Mouse (Mus musculus) duodenum, adult 2 months (tissue): ENCODE results near the gene Tmem256. TPM values are rescaled to one million over a fixed set of nuclear protein-coding genes. Genes with fewer than 3 reads are reported as not detected.

Source experiments
- polyA plus RNA-seq: library from polyadenylated mRNA; depleted of rRNA; stranded (reverse); fragments of >200 nt; gene quantifications from 2 replicates; pipeline ENCODE4 v1.2.3, GENCODE M21; 2012; ENCODE audit warnings: low replicate concordance; rRNA removed

The Tmem256 gene
- 102 and 130 TPM in 2 replicates for polyA plus RNA-seq

GRCm38 (mm10) chr11:69837952-69838713 lies at the start of gene Tmem256:
Gene Tmem256, plus strand, starts transcription at chr11:69838514.

GRCm38 (mm10) chr11:69795168-69795982 lies 42.9 kb upstream of the Tmem256 start, which contains the start of gene Chrnb1:
Gene Chrnb1, minus strand, starts transcription at chr11:69795943.

GRCm38 (mm10) chr11:69801379-69801977 lies 36.8 kb upstream of the Tmem256 start, which contains the start of gene Fgf11:
Gene Fgf11, minus strand, starts transcription at chr11:69801857.

GRCm38 (mm10) chr11:69804972-69805909 lies 33.1 kb upstream of the Tmem256 start, which contains the start of gene Tmem102:
Gene Tmem102, minus strand, starts transcription at chr11:69805624.

GRCm38 (mm10) chr11:69815155-69815554 lies 23.2 kb upstream of the Tmem256 start, which contains the start of gene Gm39566:
Gene Gm39566, minus strand, starts transcription at chr11:69815298.

GRCm38 (mm10) chr11:69818365-69818764 lies 19.9 kb upstream of the Tmem256 start, which contains the start of gene Spem2:
Gene Spem2, minus strand, starts transcription at chr11:69818465.

GRCm38 (mm10) chr11:69822080-69822479 lies 16.2 kb upstream of the Tmem256 start, which contains the start of gene Spem1:
Gene Spem1, minus strand, starts transcription at chr11:69822180.

GRCm38 (mm10) chr11:69837604-69837951 lies 736 bp upstream of the Tmem256 start, which contains the start of gene Nlgn2:
Gene Nlgn2, minus strand, starts transcription at chr11:69837784.

GRCm38 (mm10) chr11:69846198-69846680 lies 7.9 kb downstream of the Tmem256 start, which contains the start of gene Plscr3:
Gene Plscr3, plus strand, starts transcription at chr11:69846376.

GRCm38 (mm10) chr11:69858113-69858998 lies 20.0 kb downstream of the Tmem256 start, which contains the start of gene Tnk1:
Gene Tnk1, minus strand, starts transcription at chr11:69858730.

GRCm38 (mm10) chr11:69877878-69878277 lies 39.6 kb downstream of the Tmem256 start, which contains the start of gene Tmem95:
Gene Tmem95, minus strand, starts transcription at chr11:69878018.

GRCm38 (mm10) chr11:69880853-69881603 lies 42.7 kb downstream of the Tmem256 start, which contains the start of gene Kctd11:
Gene Kctd11, minus strand, starts transcription at chr11:69881406.

Other genes with a start within 250 kb of the Tmem256 start
- gene Atp1b2, start 232.6 kb upstream of the Tmem256 start, polyA plus RNA-seq, result 3.0 and 5.0 TPM in 2 replicates
- not detected in 2 replicates for gene Shbg, start 220.6 kb upstream of the Tmem256 start, polyA plus RNA-seq
- 1.4 TPM in 2 replicates for gene Sat2, start 216.5 kb upstream of the Tmem256 start, polyA plus RNA-seq
- 37.9 and 40.8 TPM in 2 replicates for gene Fxr2, start 205.5 kb upstream of the Tmem256 start, polyA plus RNA-seq
- 0.26 TPM in 1 of 2 replicates, not detected in the other for gene Sox15, start 183.2 kb upstream of the Tmem256 start, polyA plus RNA-seq
- gene Mpdu1, start 175.9 kb upstream of the Tmem256 start, polyA plus RNA-seq, result 184 and 214 TPM in 2 replicates
- gene Cd68, start 172.4 kb upstream of the Tmem256 start, polyA plus RNA-seq, result 20.5 and 25.2 TPM in 2 replicates
- 71.8 and 97.2 TPM in 2 replicates for gene Eif4a1, start 166.1 kb upstream of the Tmem256 start, polyA plus RNA-seq
- gene Senp3, start 156.4 kb upstream of the Tmem256 start, polyA plus RNA-seq, result 15.6 and 17.3 TPM in 2 replicates
- 11.1 and 13.6 TPM in 2 replicates for gene Tnfsf13, start 152.7 kb upstream of the Tmem256 start, polyA plus RNA-seq
- 17.8 and 19.2 TPM in 2 replicates for gene Tnfsf12, start 142.7 kb upstream of the Tmem256 start, polyA plus RNA-seq
- 3.7 and 4.7 TPM in 2 replicates for gene Tnfsfm13, start 142.4 kb upstream of the Tmem256 start, polyA plus RNA-seq
- gene Polr2a, start 79.9 kb upstream of the Tmem256 start, polyA plus RNA-seq, result 22.0 and 29.9 TPM in 2 replicates
- gene Slc35g3, start 76.5 kb upstream of the Tmem256 start, polyA plus RNA-seq, result 0.13 TPM in 1 of 2 replicates, not detected in the other
- gene Zbtb4, start 72.6 kb upstream of the Tmem256 start, polyA plus RNA-seq, result 7.0 and 19.2 TPM in 2 replicates
- 3.8 and 6.8 TPM in 2 replicates for gene Chrnb1, start 42.6 kb upstream of the Tmem256 start, polyA plus RNA-seq
- gene Fgf11, start 36.7 kb upstream of the Tmem256 start, polyA plus RNA-seq, result 2.7 and 6.1 TPM in 2 replicates
- 44.7 and 80.5 TPM in 2 replicates for gene Tmem102, start 32.9 kb upstream of the Tmem256 start, polyA plus RNA-seq
- gene Gm39566, start 23.2 kb upstream of the Tmem256 start, polyA plus RNA-seq, result not detected in 2 replicates
- gene Spem2, start 20.0 kb upstream of the Tmem256 start, polyA plus RNA-seq, result not detected in 2 replicates
- 0.09 and 0.13 TPM in 2 replicates for gene Spem1, start 16.3 kb upstream of the Tmem256 start, polyA plus RNA-seq
- 6.9 and 15.5 TPM in 2 replicates for gene Nlgn2, start 730 bp upstream of the Tmem256 start, polyA plus RNA-seq
- gene Plscr3, start 7.9 kb downstream of the Tmem256 start, polyA plus RNA-seq, result 39.3 and 58.9 TPM in 2 replicates
- gene Tnk1, start 20.2 kb downstream of the Tmem256 start, polyA plus RNA-seq, result 34.8 and 47.5 TPM in 2 replicates
- gene Tmem95, start 39.5 kb downstream of the Tmem256 start, polyA plus RNA-seq, result not detected in 2 replicates
- gene Kctd11, start 42.9 kb downstream of the Tmem256 start, polyA plus RNA-seq, result 2.0 and 2.3 TPM in 2 replicates
- gene Acap1, start 57.0 kb downstream of the Tmem256 start, polyA plus RNA-seq, result 7.4 and 13.8 TPM in 2 replicates
- gene 2810408A11Rik, start 62.5 kb downstream of the Tmem256 start, polyA plus RNA-seq, result 2.1 and 3.0 TPM in 2 replicates
- gene Neurl4, start 62.6 kb downstream of the Tmem256 start, polyA plus RNA-seq, result 20.1 and 23.0 TPM in 2 replicates
- gene Gps2, start 75.4 kb downstream of the Tmem256 start, polyA plus RNA-seq, result 106 and 110 TPM in 2 replicates
- gene Eif5a, start 83.4 kb downstream of the Tmem256 start, polyA plus RNA-seq, result 196 and 222 TPM in 2 replicates
- 10.8 and 28.6 TPM in 2 replicates for gene Ybx2, start 97.3 kb downstream of the Tmem256 start, polyA plus RNA-seq
- 15.5 and 23.7 TPM in 2 replicates for gene Slc2a4, start 109.7 kb downstream of the Tmem256 start, polyA plus RNA-seq
- gene Cldn7, start 126.3 kb downstream of the Tmem256 start, polyA plus RNA-seq, result 294 and 1,474 TPM in 2 replicates
- gene Ctdnep1, start 142.6 kb downstream of the Tmem256 start, polyA plus RNA-seq, result 85.4 and 132 TPM in 2 replicates
- gene Elp5, start 144.0 kb downstream of the Tmem256 start, polyA plus RNA-seq, result 38.1 and 39.2 TPM in 2 replicates
- gene Gabarap, start 152.6 kb downstream of the Tmem256 start, polyA plus RNA-seq, result 200 and 478 TPM in 2 replicates
- gene Phf23, start 157.3 kb downstream of the Tmem256 start, polyA plus RNA-seq, result 8.8 and 9.4 TPM in 2 replicates
- gene Dvl2, start 162.1 kb downstream of the Tmem256 start, polyA plus RNA-seq, result 5.5 and 7.4 TPM in 2 replicates
- 124 and 125 TPM in 2 replicates for gene Acadvl, start 176.9 kb downstream of the Tmem256 start, polyA plus RNA-seq
- 5.2 and 5.7 TPM in 2 replicates for gene Dlg4, start 178.4 kb downstream of the Tmem256 start, polyA plus RNA-seq
- 0.49 TPM in 1 of 2 replicates, not detected in the other for gene Asgr1, start 215.6 kb downstream of the Tmem256 start, polyA plus RNA-seq